Mouse (Mus musculus): ENCODE measurements around the gene Hmx1. TPM values are rescaled to one million over a fixed set of nuclear protein-coding genes. Genes with fewer than 3 reads are reported as not detected.

Hmx1 gene
- polyA plus RNA-seq, 1 experiment: not detected

DNA sequence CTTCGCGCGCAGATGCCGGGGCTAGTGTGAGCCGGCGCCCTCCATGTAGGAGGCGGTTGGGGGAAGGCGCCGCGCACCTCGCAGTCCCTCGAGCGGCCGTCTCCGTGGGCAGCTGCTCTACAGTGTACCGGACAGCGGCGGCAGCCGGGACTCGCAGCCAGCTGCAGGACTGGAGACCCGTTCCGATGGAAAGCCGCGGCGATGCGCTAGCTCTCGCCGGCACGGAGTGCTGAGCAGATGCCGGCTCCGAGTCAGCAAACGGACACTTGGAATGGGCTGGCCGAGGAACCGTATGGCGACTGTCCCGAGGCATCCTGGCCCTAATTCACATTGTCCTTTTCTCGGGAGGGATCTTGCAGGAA, 3.4 kb downstream of the Hmx1 start:
- no peak for TF ChIP-seq GATA1 (IDR thresholded peaks at IDR 0.05; ENCODE audit: low read length)

DNA sequence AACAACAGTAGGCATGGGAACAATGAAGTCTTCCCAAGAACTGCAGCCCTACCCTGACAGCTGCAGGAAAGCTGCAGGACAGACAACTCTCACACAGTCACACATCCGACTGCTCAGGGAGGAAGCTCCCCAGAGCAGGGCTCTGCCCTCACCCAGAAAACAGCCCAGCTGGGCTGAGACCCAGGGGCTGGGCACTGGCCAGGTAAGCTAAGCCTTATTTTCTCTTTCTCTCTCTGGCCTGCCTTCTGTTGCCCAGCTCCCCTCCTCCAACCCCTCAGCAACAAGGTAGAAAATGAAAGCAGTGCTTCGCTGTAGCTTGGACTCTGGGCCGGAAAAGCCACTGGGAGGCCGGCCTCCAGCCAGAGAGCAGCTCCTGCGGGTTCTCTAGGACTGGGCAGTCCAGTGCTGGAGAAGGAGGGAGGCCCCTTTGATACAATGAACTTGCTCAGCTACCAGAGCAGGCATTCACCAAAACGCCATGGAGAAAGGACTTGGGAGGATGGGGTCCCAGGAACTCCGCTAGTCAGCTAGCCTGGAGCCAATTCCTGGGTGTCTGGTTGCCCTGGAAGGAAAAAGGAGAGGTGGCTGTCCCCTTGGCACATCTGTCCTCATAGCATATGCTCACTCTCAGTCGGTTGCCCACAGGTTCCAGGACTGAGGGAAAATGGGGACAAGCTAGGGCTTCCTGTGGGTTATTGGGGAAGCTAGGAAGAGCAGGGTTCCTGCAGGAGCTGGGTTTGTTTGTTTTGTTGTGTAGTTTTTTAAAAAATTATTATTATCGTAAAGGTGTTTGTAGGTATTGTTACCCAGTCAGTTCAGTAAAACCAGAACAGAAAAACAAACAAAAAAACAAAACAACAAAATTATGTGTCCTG, 6.9 kb downstream of the Hmx1 start:
- no peak for TF ChIP-seq GATA1 (IDR thresholded peaks at IDR 0.05; ENCODE audit: low read length)

DNA sequence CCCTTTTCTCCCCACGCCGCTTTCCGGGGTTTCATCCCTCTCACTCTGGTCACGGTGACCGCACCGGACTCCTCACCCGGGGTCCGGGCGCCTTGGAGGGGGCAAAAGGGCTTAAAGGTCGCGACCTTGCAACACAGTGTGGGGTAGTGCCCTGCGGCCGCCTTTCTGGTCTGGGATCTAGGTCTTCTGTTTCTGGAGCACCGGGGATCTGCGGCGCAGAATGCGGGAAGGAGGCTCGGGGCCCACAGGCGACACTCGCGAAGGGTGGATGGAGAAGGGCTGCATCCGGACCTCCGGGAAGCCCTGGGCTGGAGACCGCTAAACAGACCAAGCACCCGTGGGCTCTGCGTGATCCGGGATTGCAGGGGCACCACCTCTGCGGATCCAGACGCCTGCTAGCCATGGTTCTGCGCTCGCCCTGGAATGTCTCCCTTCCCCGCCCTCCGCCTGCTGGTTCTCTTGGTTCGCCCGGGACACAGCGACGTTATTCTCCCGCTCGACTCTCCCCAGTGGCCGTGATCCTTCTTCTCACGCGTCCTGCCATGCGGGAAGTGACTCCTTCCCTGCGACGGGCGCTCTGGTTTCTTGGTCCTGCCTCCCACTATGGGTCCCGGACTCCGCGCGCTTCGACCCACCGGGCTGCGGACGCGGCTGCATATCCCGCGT, 8.2 kb downstream of the Hmx1 start:
- no peak for TF ChIP-seq GATA1 (IDR thresholded peaks at IDR 0.05; ENCODE audit: low read length)

DNA sequence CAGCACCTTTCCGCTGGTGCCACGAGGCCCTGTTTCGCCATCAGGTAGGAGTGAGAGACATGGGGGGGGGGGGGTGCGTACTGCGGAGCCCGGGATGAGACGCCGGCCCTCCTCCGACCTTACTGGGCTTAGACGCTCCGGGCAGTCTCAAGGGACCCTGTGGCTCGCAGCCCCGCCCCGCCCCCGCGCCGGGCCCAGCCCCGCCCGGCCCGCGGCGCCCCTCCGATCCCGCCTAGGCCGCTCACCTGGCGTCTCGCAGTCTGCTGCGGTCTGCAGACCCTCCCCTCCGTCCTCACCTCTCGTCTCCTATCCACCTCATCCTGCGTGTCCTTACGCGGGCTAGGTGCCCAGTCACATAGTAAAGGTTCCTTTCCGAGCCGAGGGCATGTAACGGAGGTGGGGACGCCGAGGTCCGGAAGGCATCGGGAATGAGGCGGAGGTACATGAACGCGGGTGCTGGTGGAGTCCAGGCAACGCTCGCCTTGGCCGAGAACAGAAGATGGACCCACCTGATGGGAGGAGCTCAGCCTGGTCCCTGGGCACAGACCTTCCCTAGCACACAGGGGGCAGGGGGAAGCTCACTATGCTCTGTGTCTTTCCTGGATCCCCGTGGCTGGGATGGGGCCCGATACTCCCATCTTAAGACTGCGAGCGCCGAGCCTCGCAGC, 8.9 kb downstream of the Hmx1 start:
- no peak for TF ChIP-seq GATA1 (IDR thresholded peaks at IDR 0.05; ENCODE audit: low read length)

DNA sequence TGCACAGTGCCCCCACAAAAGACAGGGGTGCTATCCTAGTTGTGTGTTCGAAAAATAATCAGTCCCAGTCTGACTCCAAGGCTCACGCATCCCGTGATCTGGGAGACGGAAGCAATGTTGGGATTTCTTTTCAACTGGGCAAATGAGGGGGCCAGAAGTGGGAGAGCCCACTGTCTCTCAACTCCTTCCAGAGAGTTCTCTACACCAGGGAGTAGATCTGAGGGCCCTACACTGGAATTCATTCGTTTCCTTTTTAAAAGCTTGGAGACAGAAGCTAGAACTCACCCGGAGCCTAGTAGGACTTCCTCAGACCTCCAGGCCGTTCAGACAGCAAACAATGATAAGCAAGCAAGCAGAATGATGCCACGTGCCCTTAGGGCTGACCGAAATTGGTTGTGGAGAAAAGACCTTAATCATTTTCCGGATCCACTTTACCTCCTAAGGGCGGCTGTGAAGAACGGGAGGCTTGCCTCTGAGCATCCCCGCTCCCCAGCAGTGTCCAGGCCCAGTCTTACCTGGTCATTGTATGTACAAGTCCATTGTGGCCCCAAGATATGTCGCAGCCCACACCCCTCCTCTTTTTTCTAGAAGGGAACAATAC, 9.5 kb downstream of the Hmx1 start:
- TF ChIP-seq GATA1 (IDR thresholded peaks at IDR 0.05; ENCODE audit: low read length): no peak

DNA sequence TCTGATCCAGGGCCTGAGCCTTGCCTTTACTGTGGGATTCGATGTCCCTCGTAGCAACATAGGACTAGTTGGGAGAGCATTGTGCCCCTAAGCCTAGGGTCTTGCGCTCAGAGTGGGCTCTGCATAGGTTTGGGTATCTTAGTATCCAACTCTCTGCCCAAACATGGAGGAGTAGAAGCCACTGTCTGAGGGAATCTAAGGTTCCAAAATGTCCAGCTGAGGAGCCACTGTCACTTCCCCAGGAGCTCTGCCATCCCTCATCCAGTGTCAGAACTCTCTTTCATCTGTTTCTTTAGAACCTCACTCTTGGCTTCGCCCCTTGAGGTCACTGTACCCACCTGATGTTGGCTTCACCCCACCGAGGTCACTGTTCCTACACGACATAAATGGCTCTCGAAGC, 10.2 kb downstream of the Hmx1 start:
- TF ChIP-seq GATA1 (IDR thresholded peaks at IDR 0.05; ENCODE audit: low read length): no peak

DNA sequence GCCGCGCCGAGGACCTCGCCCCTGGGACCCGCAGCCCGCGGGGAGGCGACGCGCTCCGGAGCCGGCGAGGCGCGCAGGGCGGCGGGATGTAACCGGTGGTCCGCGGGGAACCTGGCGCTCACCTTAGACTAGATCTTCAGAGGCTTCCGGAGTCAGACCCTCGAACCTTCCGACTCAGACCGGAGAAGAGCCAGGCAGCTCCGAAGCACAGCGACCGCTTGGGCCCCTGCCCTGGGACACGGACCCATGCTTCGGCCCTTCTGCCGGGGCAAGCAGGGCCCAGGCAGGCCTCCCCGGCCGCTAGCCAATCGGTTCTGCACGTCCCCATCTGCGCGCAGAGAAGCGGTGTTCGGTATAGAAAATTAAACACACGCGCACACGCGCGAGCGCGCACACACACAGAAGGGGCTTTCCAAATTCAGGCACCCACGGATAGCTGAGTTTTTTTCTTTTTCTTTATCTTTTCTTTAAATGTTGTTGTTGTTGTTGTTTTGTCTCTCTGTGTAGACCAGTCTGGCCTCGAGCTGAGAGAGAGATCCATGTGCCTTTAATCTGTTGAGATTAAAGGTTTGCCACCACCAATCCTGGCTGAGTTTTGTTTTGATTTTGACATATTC, 10.9 kb downstream of the Hmx1 start:
- TF ChIP-seq GATA1 (IDR thresholded peaks at IDR 0.05; ENCODE audit: low read length): no peak

DNA sequence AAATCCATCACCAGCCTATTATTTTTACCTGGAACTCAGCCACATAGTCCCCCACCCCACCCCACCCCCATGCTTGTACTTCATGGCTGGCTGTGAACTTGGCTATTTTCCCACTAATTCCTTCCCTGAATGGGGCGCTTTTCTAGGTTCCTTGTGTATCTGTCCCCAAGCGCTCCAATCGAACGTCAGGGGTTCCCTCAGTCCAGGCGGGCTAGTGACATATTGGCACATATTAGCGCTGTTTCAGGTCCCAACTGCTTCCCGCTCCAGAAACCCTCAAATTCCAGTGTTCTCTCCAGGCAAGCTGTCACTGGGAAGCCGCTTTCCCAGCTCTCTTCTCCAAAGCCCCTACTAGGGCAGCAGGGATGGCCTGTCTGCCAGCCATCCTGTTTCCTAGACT, 12.3 kb downstream of the Hmx1 start:
- TF ChIP-seq GATA1 (IDR thresholded peaks at IDR 0.05; ENCODE audit: low read length): no peak

DNA sequence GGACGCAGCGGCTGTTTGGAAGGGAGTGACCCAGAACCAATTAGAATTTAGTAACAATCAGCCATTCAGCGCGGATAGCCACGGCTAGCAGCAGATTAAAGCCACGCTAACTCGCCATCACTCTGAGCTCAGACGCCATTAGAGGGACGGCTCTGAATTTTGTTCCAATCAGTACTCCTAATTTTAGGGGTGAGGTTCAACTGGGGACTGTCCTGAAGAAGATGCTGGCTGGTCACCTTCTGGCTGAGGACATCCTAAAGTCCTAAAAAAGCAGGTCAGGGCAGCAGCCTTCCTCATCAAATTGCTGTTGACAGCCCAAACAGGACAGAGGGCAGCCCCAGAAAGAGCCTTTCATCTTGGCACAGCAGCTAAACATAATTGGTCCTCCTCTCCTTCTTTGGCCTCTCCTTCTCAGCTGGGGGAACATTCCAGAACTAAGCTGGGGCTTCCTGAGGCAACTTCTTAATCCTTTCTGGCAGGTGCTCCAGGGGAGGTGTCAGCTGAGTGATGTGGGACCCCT, 18.6 kb downstream of the Hmx1 start:
- TF ChIP-seq GATA1 (IDR thresholded peaks at IDR 0.05; ENCODE audit: low read length): no peak

DNA sequence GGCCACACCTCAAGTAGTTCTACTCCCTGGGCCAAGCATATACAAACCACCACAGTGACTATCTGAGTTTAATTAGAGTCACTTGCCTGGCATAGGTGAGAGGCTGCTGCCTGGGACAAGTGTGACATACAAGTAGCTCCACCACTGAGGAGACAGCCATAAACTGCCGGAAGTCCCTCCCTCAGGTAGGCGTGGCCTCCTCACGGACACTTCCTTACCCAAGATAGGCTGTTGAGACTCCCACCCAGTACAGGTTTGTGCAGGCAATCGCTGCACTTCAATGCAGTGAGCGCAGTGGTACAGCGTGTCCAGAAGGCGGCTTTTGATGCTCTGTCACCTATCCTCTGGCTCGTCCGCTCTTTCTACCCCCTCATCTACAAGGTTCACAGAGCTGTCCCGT, 22.1 kb downstream of the Hmx1 start:
- no peak for TF ChIP-seq GATA1 (IDR thresholded peaks at IDR 0.05; ENCODE audit: low read length)

DNA sequence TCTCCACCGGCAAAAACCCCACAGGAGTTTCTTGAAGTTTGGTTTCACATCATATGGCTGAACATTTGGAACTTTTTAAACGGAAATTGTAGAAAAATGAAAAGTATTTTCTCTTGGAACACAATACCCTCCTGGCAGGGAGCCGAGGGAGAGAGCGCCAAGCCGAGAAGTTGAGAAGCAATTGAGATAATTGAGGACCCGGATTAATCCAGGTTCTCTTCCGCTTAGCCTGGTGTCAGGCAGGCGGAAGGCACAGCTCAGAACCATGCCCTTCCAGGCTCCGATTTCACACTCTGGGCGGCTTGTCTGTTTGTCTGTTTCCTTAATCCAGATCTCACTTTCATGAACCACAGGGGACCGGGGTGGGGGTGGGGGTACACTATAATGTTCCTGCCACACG, 23.9 kb downstream of the Hmx1 start:
- no peak for TF ChIP-seq GATA1 (IDR thresholded peaks at IDR 0.05; ENCODE audit: low read length)

DNA sequence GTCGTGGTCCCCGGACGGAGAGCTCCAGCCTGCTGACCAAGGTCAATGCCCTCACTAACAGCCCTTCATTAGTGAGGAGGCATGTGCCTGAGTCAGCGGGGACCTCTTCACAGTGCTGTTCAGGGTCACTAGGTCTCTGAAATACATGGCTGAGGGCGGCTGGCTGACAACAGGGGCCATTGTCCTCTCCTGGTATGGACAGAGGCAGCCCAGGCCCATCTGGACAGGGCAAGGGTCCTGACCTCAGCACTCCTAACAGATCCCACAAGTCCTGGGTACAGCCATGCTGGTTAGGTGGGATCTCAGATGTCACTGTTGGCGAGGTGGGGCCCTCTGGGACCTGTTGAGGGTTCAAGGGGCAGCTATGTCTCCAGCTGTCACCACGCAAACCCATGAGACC, 28.8 kb downstream of the Hmx1 start:
- TF ChIP-seq GATA1 (IDR thresholded peaks at IDR 0.05; ENCODE audit: low read length): no peak

DNA sequence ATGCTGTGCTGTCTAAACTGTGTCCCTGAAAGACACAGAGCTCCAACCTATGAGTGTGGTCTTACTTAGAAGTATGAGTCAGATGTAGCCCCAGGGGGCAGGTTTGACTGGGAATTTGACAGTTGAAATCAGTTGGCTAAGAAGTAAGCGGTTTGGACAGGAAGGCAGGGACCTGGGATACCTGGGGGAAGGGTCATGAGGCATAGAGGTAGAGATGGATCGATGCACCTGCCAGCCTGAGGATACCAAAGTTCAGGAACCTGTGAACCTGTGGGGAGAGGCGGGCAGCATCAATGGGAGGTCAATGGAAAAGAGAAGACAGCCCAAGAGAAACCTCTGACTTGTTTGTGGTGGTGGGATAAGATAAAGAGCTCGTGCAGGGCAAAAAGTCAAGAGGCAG, 32.7 kb downstream of the Hmx1 start:
- TF ChIP-seq GATA1 (IDR thresholded peaks at IDR 0.05; ENCODE audit: low read length): no peak

DNA sequence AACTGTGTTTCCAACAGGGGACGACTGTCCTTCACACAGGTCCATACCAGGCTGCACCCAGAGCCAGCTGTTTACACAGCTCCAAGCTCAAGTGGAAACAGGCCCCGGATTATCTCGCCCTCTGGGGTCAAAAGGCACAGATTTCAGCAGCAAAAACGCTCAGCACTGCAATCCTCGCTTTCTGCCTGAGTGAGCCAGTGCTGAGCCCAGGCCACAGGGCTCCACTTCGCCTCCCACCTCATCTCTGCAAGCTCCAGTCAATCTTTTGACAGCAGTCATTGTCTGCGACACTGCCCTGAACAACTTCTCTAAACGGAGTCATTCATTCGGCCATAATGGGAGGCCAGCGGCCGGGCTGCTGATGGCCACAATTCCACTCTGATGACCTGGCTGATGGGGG, 36.3 kb downstream of the Hmx1 start:
- TF ChIP-seq GATA1 (IDR thresholded peaks at IDR 0.05; ENCODE audit: low read length): no peak

DNA sequence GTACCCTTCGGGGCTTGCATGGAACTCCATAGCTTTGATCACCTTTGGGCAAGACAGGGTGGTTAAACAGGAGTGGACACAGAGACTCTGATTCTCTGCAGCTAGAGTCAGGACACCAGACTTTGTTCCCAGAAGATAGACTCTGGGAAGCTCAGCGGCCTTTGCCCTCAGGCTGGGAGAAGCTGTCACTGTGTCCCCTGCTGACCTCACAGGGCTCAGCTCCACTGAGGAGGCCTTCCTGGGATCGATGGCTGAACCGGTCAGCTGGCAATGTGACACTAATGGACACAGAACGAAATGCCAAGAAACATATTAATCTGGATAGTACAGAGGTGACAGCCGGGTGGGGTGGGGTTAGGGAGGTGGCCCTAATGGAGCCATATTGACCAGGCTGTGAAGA, 39.0 kb downstream of the Hmx1 start:
- no peak for TF ChIP-seq GATA1 (IDR thresholded peaks at IDR 0.05; ENCODE audit: low read length)

Measured in G1E-ER4 (cell line).